Mouse (Mus musculus) stomach, embryonic 16.5 days (tissue): ENCODE measurements around the gene Ears2. TPM values are rescaled to one million over a fixed set of nuclear protein-coding genes. Genes with fewer than 3 reads are reported as not detected.

Source experiments
- polyA plus RNA-seq: library from polyadenylated mRNA; unstranded; fragments of >200 nt; fragmentation: Nextera tagmentation; extraction: Ambion mirVana; gene quantifications from 2 replicates; pipeline ENCODE4 v1.2.1, GENCODE M21; 2015

Ears2 gene
- polyA plus RNA-seq, 1 experiment from 2014 or later: 15.7 TPM

Other genes with a start within 250 kb of the Ears2 start
- gene Scnn1b, start 202.2 kb downstream of the Ears2 start, polyA plus RNA-seq: 0.81 and 1.3 TPM in 2 replicates
- gene Cog7, start 85.6 kb downstream of the Ears2 start, polyA plus RNA-seq: 24.6 and 25.2 TPM in 2 replicates
- 72.0 and 83.5 TPM in 2 replicates for gene Gga2, start 46.0 kb downstream of the Ears2 start, polyA plus RNA-seq
- 38.7 and 41.0 TPM in 2 replicates for gene Ubfd1, start 88 bp downstream of the Ears2 start, polyA plus RNA-seq
- 620 and 676 TPM in 2 replicates for gene Ndufab1, start 34.6 kb upstream of the Ears2 start, polyA plus RNA-seq
- gene Palb2, start 65.7 kb upstream of the Ears2 start, polyA plus RNA-seq: 11.8 and 16.2 TPM in 2 replicates
- 112 and 120 TPM in 2 replicates for gene Dctn5, start 65.8 kb upstream of the Ears2 start, polyA plus RNA-seq
- 100 and 103 TPM in 2 replicates for gene Plk1, start 92.2 kb upstream of the Ears2 start, polyA plus RNA-seq
- 28.5 and 39.9 TPM in 2 replicates for gene Ern2, start 118.9 kb upstream of the Ears2 start, polyA plus RNA-seq
- gene Chp2, start 152.2 kb upstream of the Ears2 start, polyA plus RNA-seq: 1.7 and 2.0 TPM in 2 replicates
- 12.0 and 12.7 TPM in 2 replicates for gene Prkcb, start 221.5 kb upstream of the Ears2 start, polyA plus RNA-seq